Mouse (Mus musculus): Measurements from ENCODE around the gene Ice2. TPM values are rescaled to one million over a fixed set of nuclear protein-coding genes. Genes with fewer than 3 reads are reported as not detected.

Gene Ice2
- total RNA-seq, 2 experiments from 2014 or later: 5.7 to 8.0 TPM

DNA sequence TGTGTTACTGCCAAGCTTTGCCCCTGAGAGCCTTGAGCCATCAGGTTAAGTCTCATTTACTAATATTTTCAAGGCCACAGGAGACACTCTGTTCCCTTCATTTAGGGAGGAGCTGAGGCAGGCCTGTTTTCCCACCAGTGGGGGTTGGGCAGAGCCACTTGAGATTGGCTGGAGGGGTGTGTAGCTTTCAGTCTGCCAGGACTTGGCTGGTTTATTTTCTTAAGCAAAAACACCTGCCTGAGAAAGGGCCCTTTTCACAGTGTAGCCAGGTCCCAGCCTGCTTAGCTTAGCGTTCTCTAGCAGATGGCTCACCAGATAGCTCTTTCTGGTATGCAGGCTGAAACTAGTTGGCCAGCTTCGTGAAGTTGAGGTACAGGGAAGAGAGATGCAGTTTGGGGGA is 61.3 kb downstream of the Ice2 start:
- peak; percentile 46 for DNase-seq

DNA sequence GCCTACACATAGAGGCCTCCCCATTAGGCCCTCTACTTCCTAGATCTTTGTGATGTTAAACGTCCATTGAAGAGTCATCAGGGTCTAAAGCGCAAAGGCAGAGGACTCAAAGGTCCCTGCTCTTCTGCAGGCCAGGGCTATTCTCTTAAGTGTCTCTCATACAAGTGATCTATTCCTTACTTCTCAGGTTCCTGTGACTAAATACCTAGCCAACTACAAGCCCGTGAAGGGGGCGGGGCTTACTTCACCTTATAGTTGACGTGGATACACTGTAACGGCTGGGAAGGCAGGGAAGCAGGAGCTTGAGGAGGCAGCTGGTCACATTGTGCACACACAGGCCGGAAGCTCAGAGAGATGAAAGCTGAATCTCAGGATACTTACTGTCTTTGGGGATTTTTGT is 62.2 kb downstream of the Ice2 start:
- no peak for DNase-seq

GRCm38 (mm10) chr9:69463046-69463445 is 65.3 kb downstream of the Ice2 start:
- no peak for DNase-seq

DNA sequence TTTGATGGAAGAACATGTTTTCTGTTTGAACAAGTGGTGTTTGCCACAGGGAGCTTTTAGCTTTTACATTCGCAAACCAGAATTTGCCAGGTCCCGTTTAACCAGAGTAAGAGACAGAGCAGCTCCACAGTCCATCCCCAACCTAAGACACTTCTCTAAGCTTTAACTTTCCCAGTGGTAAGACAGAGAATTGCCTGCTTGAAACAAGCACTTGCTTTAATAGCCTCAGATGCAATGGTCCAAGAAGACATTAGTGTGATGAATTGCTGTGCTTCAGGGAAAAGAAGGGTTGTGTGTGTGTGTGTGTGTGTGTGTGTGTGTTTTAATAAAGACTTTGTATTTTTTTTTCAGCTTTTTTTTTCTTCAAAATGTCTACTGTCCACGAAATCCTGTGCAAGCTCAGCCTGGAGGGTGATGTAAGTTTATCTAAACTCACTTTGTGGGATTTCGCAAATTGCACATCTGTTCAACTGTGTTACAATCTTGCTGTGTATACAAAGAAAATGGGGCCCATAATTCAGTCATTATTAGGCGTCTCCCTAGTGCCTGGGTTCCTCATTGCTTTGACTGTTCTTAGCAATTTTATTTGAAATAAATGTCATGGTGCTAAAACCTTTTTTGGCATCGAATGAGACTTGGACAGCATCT is 66.5 kb downstream of the Ice2 start:
- DNase-seq: no peak

- DNase-seq: no peak
These were observed 68.4 kb downstream of the Ice2 start for GRCm38 (mm10) chr9:69466098-69466497.

DNA sequence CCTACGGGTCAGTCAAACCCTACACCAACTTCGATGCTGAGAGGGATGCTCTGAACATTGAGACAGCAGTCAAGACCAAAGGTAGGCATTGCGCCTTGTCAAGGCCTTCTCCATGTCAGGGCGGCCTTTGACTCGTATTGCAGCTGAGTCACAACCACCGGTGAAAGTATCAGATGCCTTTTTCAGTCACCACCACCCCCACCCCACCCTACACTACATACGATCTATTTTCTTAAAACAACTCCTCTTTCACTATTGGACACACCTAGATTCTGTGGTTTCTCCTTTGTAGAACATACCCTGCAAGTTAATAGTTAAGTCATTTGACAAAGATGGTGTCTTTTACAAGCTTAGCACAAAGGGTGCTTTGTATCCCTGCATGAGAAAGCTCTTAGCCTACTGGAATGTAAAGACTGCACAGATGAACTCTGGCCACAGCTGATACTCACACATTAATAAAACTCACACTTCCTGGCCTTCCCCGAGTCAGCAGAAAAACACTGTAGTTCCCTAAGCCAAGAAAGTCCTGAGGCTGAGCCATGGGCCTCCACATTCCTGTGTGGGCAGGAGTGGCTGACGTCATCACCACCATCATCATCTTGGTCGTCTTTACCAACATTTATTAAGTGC is 69.7 kb downstream of the Ice2 start:
- DNase-seq: no peak

DNA sequence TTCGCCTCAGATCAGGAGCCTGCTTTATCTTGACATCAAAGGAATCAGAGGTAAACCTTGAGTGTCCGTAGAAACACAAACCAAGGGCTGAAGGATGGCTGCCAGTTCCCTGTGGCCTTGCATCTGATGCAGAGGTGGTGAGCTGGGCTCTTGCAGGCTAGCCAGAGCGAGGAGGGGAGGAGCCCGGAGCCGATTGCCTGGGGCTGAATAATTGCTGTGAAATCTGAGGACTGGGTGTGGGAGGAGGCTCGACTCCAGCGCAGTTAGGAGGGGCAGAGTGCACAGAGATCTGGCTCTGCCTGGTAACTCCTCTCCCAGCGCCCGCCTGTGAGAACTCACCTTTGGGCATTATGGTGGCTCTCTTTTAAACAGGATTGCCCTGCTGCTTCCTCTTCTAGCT is 71.3 kb downstream of the Ice2 start:
- DNase-seq: peak; percentile 31

DNA sequence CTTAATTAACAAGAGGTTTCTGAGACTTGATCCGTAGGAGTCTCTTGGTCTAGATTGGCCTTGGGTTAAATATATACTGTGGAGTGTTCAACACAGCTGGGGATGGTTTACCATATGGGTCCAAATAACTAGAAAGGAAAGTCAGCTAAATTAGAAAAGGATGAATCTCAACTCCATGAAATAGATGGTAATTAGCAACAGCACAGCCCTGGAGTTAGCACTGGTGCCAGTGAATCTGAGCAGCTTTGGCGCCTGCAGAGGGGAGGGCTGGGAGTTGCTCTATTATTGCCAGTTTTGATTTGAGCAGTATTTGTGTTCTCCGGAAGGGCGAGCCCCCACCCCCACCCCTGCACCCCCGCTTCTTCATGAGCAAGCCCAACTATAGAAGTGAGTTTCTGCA is 72.7 kb downstream of the Ice2 start:
- DNase-seq: no peak

DNA sequence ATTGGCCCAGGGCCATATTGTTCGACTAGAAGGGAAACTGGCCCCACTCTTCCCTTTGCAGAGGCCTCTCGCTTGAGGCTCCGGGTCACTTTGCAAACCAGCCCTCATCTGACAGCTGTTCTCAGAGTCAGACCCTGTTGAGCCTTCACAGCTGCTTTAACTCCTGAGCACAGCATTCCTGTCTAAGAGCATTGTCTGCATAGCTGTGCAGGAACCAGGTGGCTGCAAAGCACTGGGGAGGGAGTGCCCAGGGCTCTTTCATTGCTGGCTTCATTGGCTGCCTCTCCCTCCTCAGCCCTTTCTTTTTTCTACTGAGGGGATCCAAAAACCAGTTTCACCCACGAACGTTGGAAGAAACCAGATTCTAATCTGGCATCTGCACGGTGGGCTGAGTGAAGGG is 73.2 kb downstream of the Ice2 start:
- DNase-seq: no peak

GRCm38 (mm10) chr9:69472724-69473123 is 75.0 kb downstream of the Ice2 start:
- peak; percentile 64 for DNase-seq

DNA sequence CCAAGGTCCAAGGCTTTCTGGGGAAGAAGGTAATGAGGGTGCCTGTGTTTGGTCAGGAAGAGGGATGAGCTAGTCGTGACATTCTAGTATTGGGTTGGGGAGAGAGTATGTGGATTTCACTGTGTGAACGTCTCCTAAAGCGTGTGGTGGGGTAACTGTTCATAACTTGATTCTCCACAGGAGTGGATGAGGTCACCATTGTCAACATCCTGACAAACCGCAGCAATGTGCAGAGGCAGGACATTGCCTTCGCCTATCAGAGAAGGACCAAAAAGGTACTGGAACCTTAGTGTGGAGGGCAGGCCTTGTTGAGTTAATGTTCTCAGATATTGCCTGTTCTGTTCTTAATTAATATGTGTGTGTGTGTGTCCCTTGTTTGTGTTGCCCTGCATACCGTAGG is 78.2 kb downstream of the Ice2 start:
- no peak for DNase-seq

DNA sequence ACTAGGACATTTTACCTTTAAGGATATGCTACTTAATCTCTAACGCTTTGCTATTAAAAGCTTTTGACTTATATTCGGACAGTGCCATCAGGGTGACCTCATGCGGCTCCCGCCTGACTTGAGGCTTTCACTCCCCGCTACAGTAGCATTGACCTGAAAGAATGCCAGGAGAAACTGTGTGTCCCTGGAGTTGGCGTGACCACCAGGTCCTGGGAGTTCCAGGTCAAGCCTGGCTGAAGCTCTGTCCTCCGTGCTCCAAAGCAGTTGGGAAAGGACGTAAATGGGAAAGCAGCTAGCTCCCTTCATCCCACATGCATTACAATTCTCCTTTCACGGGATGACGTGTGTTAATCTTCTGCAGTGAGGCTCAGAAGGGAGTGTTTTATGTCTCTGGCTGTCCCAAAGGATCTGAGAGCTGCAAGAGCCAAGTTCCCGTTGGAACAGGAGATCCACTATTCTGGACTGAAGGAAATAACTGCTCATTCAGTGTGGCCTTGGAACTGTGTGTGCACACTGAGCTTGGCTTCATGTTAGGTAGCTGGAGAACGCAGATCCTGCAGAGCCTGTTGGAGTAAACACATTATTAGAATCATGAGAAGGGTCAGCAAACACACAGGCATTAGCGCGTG is 79.6 kb downstream of the Ice2 start:
- no peak for DNase-seq

- DNase-seq: no peak
These were observed 80.1 kb downstream of the Ice2 start for GRCm38 (mm10) chr9:69477824-69478222.

DNA sequence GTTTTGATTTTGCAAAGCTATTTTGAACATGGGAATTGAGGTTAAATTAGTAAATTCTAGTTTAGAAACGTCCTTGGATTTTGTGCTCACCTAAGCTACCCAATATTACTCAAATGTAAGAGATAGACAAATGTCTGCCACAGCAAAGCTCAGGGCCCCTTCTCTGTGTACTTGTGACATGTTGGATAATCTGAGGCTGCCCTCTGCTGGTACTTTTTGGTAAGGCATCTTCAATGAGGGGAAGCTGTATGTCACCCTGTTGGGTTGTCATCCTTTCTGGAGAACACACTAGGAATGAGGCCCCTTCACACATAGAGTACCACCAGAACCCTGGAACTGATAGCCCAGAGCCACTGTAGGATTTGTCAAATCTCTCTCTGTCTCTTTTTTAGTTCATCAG is 82.6 kb downstream of the Ice2 start:
- DNase-seq: peak; percentile 81

Small RNA genes lying within 50 kb of the gene (microRNA-seq; reads per million reads assigned to microRNA genes)
- 0.95 to 2.3 reads per million in 2 experiments for gene Mir3109

Other genes with a start within 250 kb of the Ice2 start
- gene Anxa2, start 55.7 kb downstream of the Ice2 start, total RNA-seq (2021): 100 to 1,000 TPM; 142 to 185 TPM